ENCODE assay signal across 23 mouse cellular contexts in the genomic region with DNA sequence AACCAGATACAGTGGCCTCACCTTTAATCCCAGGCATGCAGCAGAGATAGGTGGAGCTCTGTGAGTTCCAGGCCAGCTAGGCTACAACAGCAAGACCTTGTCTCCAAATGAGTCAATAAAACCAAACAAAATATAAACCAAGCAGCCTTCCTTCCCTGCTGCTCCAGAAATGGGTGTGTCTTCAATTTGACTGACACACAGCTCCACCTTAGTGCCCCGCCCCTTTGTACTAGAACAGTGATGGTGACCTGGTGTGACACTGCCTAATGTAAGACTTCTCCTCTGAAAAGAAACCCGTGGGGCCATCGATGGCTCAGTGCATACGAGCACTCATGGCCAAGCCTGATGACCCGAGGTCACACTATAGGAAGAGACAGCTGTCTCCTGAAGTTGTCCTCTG. TPM values are rescaled to one million over a fixed set of nuclear protein-coding genes. Genes with fewer than 3 reads are reported as not detected.
DNase-seq lines count a peak whose midpoint lies in the region; ATAC-seq and TF ChIP-seq lines count a peak whose summit lies in the region.
"Had no signal": no experiment of that assay in that cellular context is flagged by ENCODE, and none has a peak within 500 bp of the region (broad histone marks: within the 10 kb centered on the region; RNA-seq: fewer than 3 reads in every experiment).

No protein-coding gene starts in this region.

- H3K4me3 ChIP-seq in liver, adult 2 months (ENCODE audit: insufficient read depth, low read depth, low read length) = no peak overlapping the region
- no peak overlapping the region for H3K4me3 ChIP-seq in liver, postnatal 0 days (ENCODE audit: low read depth, low read length)
- H3K4me3 ChIP-seq in midbrain, embryonic 11.5 days (ENCODE audit: low read depth, low read length) = no peak overlapping the region
- H3K4me3 ChIP-seq in midbrain, embryonic 13.5 days (replicated peaks) = no peak overlapping the region
- H3K4me3 ChIP-seq: embryonic facial prominence, embryonic 15.5 days; erythroblast, embryonic 14.5 days; forebrain, embryonic 10.5 days; gastrocnemius, adult 2 months; heart, embryonic 12.5 days; hindbrain, embryonic 10.5 days had no signal

- no peaks in the 10 kb centered on the region for H3K9me3 ChIP-seq in liver, postnatal 0 days (ENCODE audit: low read length)
- H3K9me3 ChIP-seq in midbrain, embryonic 11.5 days (ENCODE audit: control insufficient read depth, low read length) = no peaks in the 10 kb centered on the region
- H3K9me3 ChIP-seq in midbrain, embryonic 13.5 days = no peaks in the 10 kb centered on the region
- H3K9me3 ChIP-seq: embryonic facial prominence, embryonic 15.5 days; forebrain, embryonic 10.5 days; heart, embryonic 12.5 days; hindbrain, embryonic 10.5 days had no signal

- ATAC-seq in liver, postnatal 0 days = no peak; the same call in 1 of the 2 replicates
- no peak for ATAC-seq in midbrain, embryonic 11.5 days (ENCODE audit: low FRiP score)
- no peak for ATAC-seq in midbrain, embryonic 13.5 days
- ATAC-seq: activated CD4-positive, CD25-positive, alpha-beta regulatory T cell, adult 4 months; forebrain, embryonic 14.5 days had no signal

- peak; percentile 22 for DNase-seq in liver, adult 2 months (ENCODE audit: extremely low read depth, low read depth, low spot score)
- DNase-seq in liver, postnatal 0 days = no peak
- peak; percentile 10 for DNase-seq in midbrain, embryonic 11.5 days (ENCODE audit: low spot score, missing footprints)
- DNase-seq in large intestine, adult 2 months (ENCODE audit: low read depth, low spot score) = peak; percentile 16
- DNase-seq in kidney, adult 9 months = no peak
- no peak for DNase-seq in thymus, adult 18-20 months
- DNase-seq in thymus, postnatal 0 days (ENCODE audit: low spot score) = no peak
- DNase-seq: adrenal gland, postnatal 25 days; cerebellum, adult 18-20 months; cerebellum, postnatal 10 days; embryo, embryonic 11 days; gastrocnemius, adult 2 months; gastrocnemius, postnatal 25 days had no signal

- no peak for TF ChIP-seq POLR2A in liver, adult 2 months (IDR thresholded peaks at IDR 0.05; ENCODE audit: extremely low read depth, insufficient read depth, low read length)

- H3K4me1 ChIP-seq in liver, adult 2 months (ENCODE audit: control insufficient read depth, insufficient read depth, low read length) = no peaks in the 10 kb centered on the region
- H3K4me1 ChIP-seq in liver, postnatal 0 days (ENCODE audit: insufficient read depth) = no peaks in the 10 kb centered on the region
- H3K4me1 ChIP-seq in midbrain, embryonic 11.5 days (ENCODE audit: control insufficient read depth, insufficient read depth, low read length) = peaks cover 5% of the 10 kb centered on the region; the same call in 1 of the 2 replicates
- H3K4me1 ChIP-seq in midbrain, embryonic 13.5 days (replicated peaks) = peaks cover 5% of the 10 kb centered on the region; the same call in 1 of the 2 replicates
- H3K4me1 ChIP-seq: heart, embryonic 12.5 days had no signal

- no peak overlapping the region for H3K9ac ChIP-seq in liver, adult 2 months (ENCODE audit: low read depth, low read length)
- no peak overlapping the region for H3K9ac ChIP-seq in liver, postnatal 0 days (replicated peaks)
- H3K9ac ChIP-seq in midbrain, embryonic 11.5 days (ENCODE audit: low read length) = no peak overlapping the region
- H3K9ac ChIP-seq in midbrain, embryonic 13.5 days (replicated peaks) = no peak overlapping the region
- H3K9ac ChIP-seq: embryonic facial prominence, embryonic 15.5 days; heart, embryonic 12.5 days; hindbrain, embryonic 14.5 days had no signal

- H3K27ac ChIP-seq in liver, adult 2 months (replicated peaks; ENCODE audit: insufficient read depth, low read depth, low read length) = no peak overlapping the region
- H3K27ac ChIP-seq in liver, postnatal 0 days (ENCODE audit: low read depth) = no peak overlapping the region
- no peak overlapping the region for H3K27ac ChIP-seq in midbrain, embryonic 11.5 days (ENCODE audit: low read depth, low read length)
- H3K27ac ChIP-seq in midbrain, embryonic 13.5 days = no peak overlapping the region
- H3K27ac ChIP-seq: embryonic facial prominence, embryonic 15.5 days; forebrain, embryonic 10.5 days; gastrocnemius, adult 2 months; hindbrain, embryonic 10.5 days; hindbrain, embryonic 14.5 days had no signal

- 76% methylated on average over 5 of the region's 5 CpGs for WGBS in liver, adult 2 months
- WGBS in liver, postnatal 0 days (ENCODE audit: insufficient replicate concordance) = 78% methylated on average over 5 of the region's 5 CpGs
- WGBS in midbrain, embryonic 11.5 days = 64% methylated on average over 5 of the region's 5 CpGs
- 80% methylated on average over 5 of the region's 5 CpGs for WGBS in midbrain, embryonic 13.5 days
- WGBS in large intestine, adult 2 months = 68% methylated on average over 5 of the region's 5 CpGs

- no peaks in the 10 kb centered on the region for H3K79me2 ChIP-seq in liver, adult 2 months (ENCODE audit: control insufficient read depth, insufficient read depth, low read length)

- no peaks in the 10 kb centered on the region for H3K27me3 ChIP-seq in liver, adult 2 months (ENCODE audit: control insufficient read depth, insufficient read depth, low read length)
- H3K27me3 ChIP-seq in liver, postnatal 0 days (ENCODE audit: insufficient read depth, low read length) = no peaks in the 10 kb centered on the region
- no peaks in the 10 kb centered on the region for H3K27me3 ChIP-seq in midbrain, embryonic 11.5 days (ENCODE audit: control insufficient read depth, insufficient read depth, low read length)
- H3K27me3 ChIP-seq in midbrain, embryonic 13.5 days = no peaks in the 10 kb centered on the region
- H3K27me3 ChIP-seq: CH12.LX; embryonic facial prominence, embryonic 15.5 days; heart, embryonic 12.5 days had no signal

- no peak for TF ChIP-seq CTCF in liver, adult 2 months (IDR thresholded peaks at IDR 0.05; ENCODE audit: low read depth, low read length)
- TF ChIP-seq CTCF in liver, postnatal 0 days (IDR thresholded peaks at IDR 0.05; ENCODE audit: low read depth) = no peak

- no peak overlapping the region for H3K4me2 ChIP-seq in liver, postnatal 0 days (ENCODE audit: low read depth, low read length)
- no peak overlapping the region for H3K4me2 ChIP-seq in midbrain, embryonic 11.5 days
- no peak overlapping the region for H3K4me2 ChIP-seq in midbrain, embryonic 13.5 days (replicated peaks)
- H3K4me2 ChIP-seq: embryonic facial prominence, embryonic 15.5 days; heart, embryonic 12.5 days; hindbrain, embryonic 14.5 days had no signal

- H3K36me3 ChIP-seq in liver, adult 2 months (ENCODE audit: control insufficient read depth, insufficient read depth, low read length) = peaks cover 32% of the 10 kb centered on the region
- peaks cover 47% of the 10 kb centered on the region for H3K36me3 ChIP-seq in liver, postnatal 0 days (replicated peaks; ENCODE audit: insufficient read depth, low read length)
- no peaks in the 10 kb centered on the region for H3K36me3 ChIP-seq in midbrain, embryonic 11.5 days (ENCODE audit: control insufficient read depth, insufficient read depth, low read length)
- peaks cover 8% of the 10 kb centered on the region; the same call in 1 of the 2 replicates for H3K36me3 ChIP-seq in midbrain, embryonic 13.5 days
- H3K36me3 ChIP-seq: embryonic facial prominence, embryonic 15.5 days; forebrain, embryonic 10.5 days; hindbrain, embryonic 10.5 days had no signal

- TF ChIP-seq EP300 in liver, postnatal 0 days (IDR thresholded peaks at IDR 0.05; ENCODE audit: low read depth) = no peak

RNA-seq across cellular contexts. Expression of gene Pebp1, which starts 50.9 kb away (rescaled TPM):
- 252 and 253 TPM in 2 replicates for total RNA-seq in liver, adult 2 months (2014; rRNA removed)
- 719 and 995 TPM in 2 replicates for polyA plus RNA-seq in liver, adult 2 months (2012; rRNA removed)
- polyA plus RNA-seq in liver, postnatal 0 days (2015; fragmentation: Nextera tagmentation; extraction: Ambion mirVana) = 120 and 129 TPM in 2 replicates
- 893 and 966 TPM in 2 replicates for polyA plus RNA-seq in midbrain, embryonic 11.5 days (2014; fragmentation: Nextera tagmentation; extraction: Ambion mirVana)
- 1,014 and 1,066 TPM in 2 replicates for polyA plus RNA-seq in midbrain, embryonic 13.5 days (2015; fragmentation: Nextera tagmentation; extraction: Ambion mirVana)
- 259 and 294 TPM in 2 replicates for polyA plus RNA-seq in large intestine, adult 2 months (2012; rRNA removed)
- polyA plus RNA-seq in thymus, postnatal 0 days (2015; fragmentation: Nextera tagmentation; extraction: Ambion mirVana) = 420 and 455 TPM in 2 replicates

Comparison
In these comparisons a context has a peak if more than half of its experiments do, and no peak if none do; other contexts are left out.
1. DNase-seq: peak in liver, adult 2 months (single experiment), midbrain, embryonic 11.5 days (single experiment) and large intestine, adult 2 months (single experiment); none in liver, postnatal 0 days (single experiment), kidney, adult 9 months (single experiment), thymus, adult 18-20 months (0 of 2) and thymus, postnatal 0 days (single experiment).